Comparison of ENCODE assay signal across 13 mouse cellular contexts in genomic region chr1:162253971-162254641, GRCm38 (mm10).
DNase-seq lines count a peak whose midpoint lies in the region; ATAC-seq and TF ChIP-seq lines count a peak whose summit lies in the region.
"Had no signal": no experiment of that assay in that cellular context is flagged by ENCODE, and none has a peak within 500 bp of the region (broad histone marks: within the 10 kb centered on the region; RNA-seq: fewer than 3 reads in every experiment).

No protein-coding gene starts in this region.

- no peak for ATAC-seq in heart, embryonic 15.5 days (replicated peaks; ENCODE audit: insufficient number of reproducible peaks, insufficient read depth, low FRiP score, low read depth)
- peak; percentile 68; the same call in 1 of the 2 replicates for ATAC-seq in liver, embryonic 11.5 days (replicated peaks; ENCODE audit: low FRiP score)
- ATAC-seq: intestine, embryonic 16.5 days had no signal

- no peak overlapping the region for H3K9ac ChIP-seq in heart, embryonic 15.5 days
- no peak overlapping the region for H3K9ac ChIP-seq in liver, embryonic 11.5 days (ENCODE audit: low read depth, low read length)
- H3K9ac ChIP-seq: liver, embryonic 15.5 days; neural tube, embryonic 12.5 days had no signal

- H3K27me3 ChIP-seq in heart, embryonic 15.5 days = no peaks in the 10 kb centered on the region
- no peaks in the 10 kb centered on the region for H3K27me3 ChIP-seq in liver, embryonic 11.5 days (replicated peaks; ENCODE audit: control insufficient read depth, insufficient read depth, low read length)
- H3K27me3 ChIP-seq: liver, embryonic 15.5 days; neural tube, embryonic 12.5 days had no signal

- intact Hi-C loops in heart, postnatal 14 days (cut with DNase I) = no loop called here
- intact Hi-C loops in left cerebral cortex, adult 2 months (cut with DNase I) = no loop called here

- no peaks in the 10 kb centered on the region for H3K36me3 ChIP-seq in heart, embryonic 15.5 days
- no peaks in the 10 kb centered on the region for H3K36me3 ChIP-seq in liver, embryonic 11.5 days (ENCODE audit: control insufficient read depth, insufficient read depth, low read length)
- H3K36me3 ChIP-seq: liver, embryonic 15.5 days; neural tube, embryonic 12.5 days had no signal

- H3K4me3 ChIP-seq in heart, embryonic 15.5 days = no peak overlapping the region
- H3K4me3 ChIP-seq in liver, embryonic 11.5 days (ENCODE audit: low read depth, low read length) = no peak overlapping the region
- no peak overlapping the region for H3K4me3 ChIP-seq in left cerebral cortex, adult 2 months
- H3K4me3 ChIP-seq: liver, embryonic 15.5 days; neural tube, embryonic 12.5 days had no signal

- peak overlapping the region; percentile 27; the same call in 1 of the 2 replicates for H3K27ac ChIP-seq in heart, embryonic 15.5 days
- H3K27ac ChIP-seq in liver, embryonic 11.5 days (ENCODE audit: low read depth, low read length) = peak overlapping the region; percentile 52; the same call in 1 of the 2 replicates
- no peak overlapping the region for H3K27ac ChIP-seq in left cerebral cortex, adult 2 months
- H3K27ac ChIP-seq: liver, embryonic 15.5 days; neural tube, embryonic 12.5 days had no signal

- DNase-seq in heart, postnatal 14 days = no peak
- peak; percentile 21 for DNase-seq in adipocyte (ENCODE audit: low spot score)
- DNase-seq in forelimb bud, embryonic 11.5 days (ENCODE audit: low read depth, low spot score) = peak; percentile 65
- DNase-seq in liver, embryonic 11.5 days (ENCODE audit: low spot score) = no peak
- no peak for DNase-seq in cerebellum, adult 8-10 months
- no peak for DNase-seq in left cerebral cortex, adult 2 months (ENCODE audit: extremely low spot score in 1 of 2, low spot score in 2 of 2)
- no peak for DNase-seq in spleen, adult 12 weeks (ENCODE audit: low spot score)
- DNase-seq: adrenal gland, adult 2 months; gastrocnemius, postnatal 25 days had no signal

- 57% methylated on average over 8 of the region's 8 CpGs for WGBS in heart, embryonic 15.5 days
- WGBS in liver, embryonic 11.5 days = 45% methylated on average over 8 of the region's 8 CpGs

- TF ChIP-seq CTCF in left cerebral cortex, adult 2 months (IDR thresholded peaks at IDR 0.05) = no peak

- no peaks in the 10 kb centered on the region for H3K9me3 ChIP-seq in heart, embryonic 15.5 days (replicated peaks)
- no peaks in the 10 kb centered on the region for H3K9me3 ChIP-seq in liver, embryonic 11.5 days (ENCODE audit: control insufficient read depth, low read length)
- H3K9me3 ChIP-seq: liver, embryonic 15.5 days; neural tube, embryonic 12.5 days had no signal

- H3K4me1 ChIP-seq in heart, embryonic 15.5 days (replicated peaks) = peaks cover 5% of the 10 kb centered on the region; the same call in 1 of the 2 replicates
- H3K4me1 ChIP-seq in liver, embryonic 11.5 days (replicated peaks; ENCODE audit: control insufficient read depth, insufficient read depth, low read length) = no peaks in the 10 kb centered on the region; the same call in 1 of the 2 replicates
- H3K4me1 ChIP-seq: liver, embryonic 15.5 days had no signal

- no peak overlapping the region for H3K4me2 ChIP-seq in heart, embryonic 15.5 days
- H3K4me2 ChIP-seq in liver, embryonic 11.5 days = no peak overlapping the region
- H3K4me2 ChIP-seq: liver, embryonic 15.5 days; neural tube, embryonic 12.5 days had no signal

Comparison
In these comparisons a context has a peak if more than half of its experiments do, and no peak if none do; other contexts are left out.
1. DNase-seq: peak in adipocyte (single experiment) and forelimb bud, embryonic 11.5 days (single experiment); none in heart, postnatal 14 days (0 of 2), liver, embryonic 11.5 days (single experiment), cerebellum, adult 8-10 months (single experiment), left cerebral cortex, adult 2 months (0 of 2) and spleen, adult 12 weeks (single experiment).